Mouse (Mus musculus) limb, embryonic 14.5 days (tissue): Measurements from ENCODE around the gene Prr12. TPM values are rescaled to one million over a fixed set of nuclear protein-coding genes. Genes with fewer than 3 reads are reported as not detected.
"Not testable (repeated sequence)": the region's sequence is repeated elsewhere in the genome, so short reads cannot be mapped to it uniquely, and the experiment has no call there.

Source experiments
- ATAC-seq: fragments of 200-750 bp; cut with Nextera tagmentation; 2 replicates; pipeline ENCODE4 v1.8.0; 2017; ENCODE audit warnings: low read depth, moderate number of reproducible peaks, moderate TSS enrichment; ENCODE audit not compliant: low FRiP score
- DNase-seq: peaks from one replicate; pipeline ENCODE4 v3.0.0-alpha.2; 2015; ENCODE audit warnings: low spot score
- H3K27ac ChIP-seq: fragments of 300-500 bp; sonication (generic); replicated peaks from 2 replicates; pipeline ENCODE4 v1.5.1; 2014; ENCODE audit warnings: low read depth, mild to moderate bottlenecking, low read length, moderate library complexity, mixed read lengths
- H3K27me3 ChIP-seq: fragments of 300-500 bp; sonication (generic); 2 replicates; pipeline ENCODE4 v1.6.1; 2014; ENCODE audit warnings: low read length, mixed read lengths; ENCODE audit not compliant: control insufficient read depth, insufficient read depth
- H3K36me3 ChIP-seq: fragments of 300-500 bp; sonication (generic); 2 replicates; pipeline ENCODE4 v1.6.1; 2014; ENCODE audit warnings: mild to moderate bottlenecking, low read length, moderate library complexity, mixed read lengths; ENCODE audit not compliant: control insufficient read depth, insufficient read depth
- H3K4me1 ChIP-seq: fragments of 300-500 bp; sonication (generic); 2 replicates; pipeline ENCODE4 v1.6.1; 2014; ENCODE audit warnings: antibody characterized with exemption, low read length, mixed read lengths; ENCODE audit not compliant: control insufficient read depth, insufficient read depth
- H3K4me2 ChIP-seq: fragments of 300-500 bp; sonication (generic); replicated peaks from 2 replicates; pipeline ENCODE4 v1.6.1; 2014; ENCODE audit warnings: low read depth, mild to moderate bottlenecking, low read length, moderate library complexity; ENCODE audit not compliant: severe bottlenecking
- H3K4me3 ChIP-seq: fragments of 300-500 bp; sonication (generic); replicated peaks from 2 replicates; pipeline ENCODE4 v1.5.1; 2014; ENCODE audit warnings: low read length
- H3K9ac ChIP-seq: fragments of 300-500 bp; sonication (generic); 2 replicates; pipeline ENCODE4 v1.6.1; 2014; ENCODE audit warnings: mild to moderate bottlenecking, low read depth, low read length, moderate library complexity; ENCODE audit not compliant: severe bottlenecking
- H3K9me3 ChIP-seq: fragments of 300-500 bp; sonication (generic); 2 replicates; pipeline ENCODE4 v1.6.1; 2016; ENCODE audit warnings: low read length; ENCODE audit not compliant: control insufficient read depth
- POLR2A ChIP-seq: fragments of 200-500 bp; IDR thresholded peaks from 2 replicates; pipeline ENCODE4 v1.8.0; 2012; ENCODE audit warnings: inconsistent platforms, mild to moderate bottlenecking, moderate library complexity, borderline replicate concordance; ENCODE audit not compliant: insufficient read depth, insufficient read length; ENCODE audit errors: extremely low read depth
- WGBS: fragments of 180-500 bp; shearing (Covaris S2); extraction: QIAGEN DNeasy Blood & Tissue Kit; methylation state at CpG from one replicate; pipeline ENCODE4 v1.1.7; 2014; 5-methylcytosine and 5-hydroxymethylcytosine counted together
- polyA plus RNA-seq, 2 experiments: library from polyadenylated mRNA; depleted of rRNA in 1 of 2; stranded (reverse) in 1 of 2; unstranded in 1 of 2; fragments of >200 nt; fragmentation: Nextera tagmentation in 1 of 2; extraction: Ambion mirVana in 1 of 2; gene quantifications; 2 replicates each; pipeline versions ENCODE4 v1.2.1 to v1.2.3; 2012 to 2014

The Prr12 gene
- polyA plus RNA-seq, 2 experiments = 16.0 to 25.2 TPM

DNA sequence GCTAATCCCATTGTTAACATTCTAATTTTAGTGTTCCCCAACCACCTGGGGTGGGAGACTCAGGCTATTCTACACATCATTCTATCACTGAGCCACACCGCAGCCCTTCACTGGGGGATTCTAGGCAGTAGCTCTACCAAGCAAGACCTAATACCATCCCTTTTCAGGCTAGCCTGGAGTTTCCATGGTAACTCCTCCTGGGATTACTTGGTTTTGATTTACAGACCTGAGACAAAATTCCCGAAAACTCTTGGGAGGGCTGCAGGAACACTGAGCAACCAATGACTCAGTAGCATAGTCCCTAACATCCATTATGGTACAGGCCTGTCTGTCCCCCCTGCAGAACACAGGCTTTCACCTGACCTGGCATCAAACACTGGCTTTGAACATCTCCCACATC, 26.4 kb downstream of the Prr12 start:
- no peak for ATAC-seq
- WGBS = 51% methylated on average over 2 of the region's 2 CpGs
- no peak for DNase-seq

DNA sequence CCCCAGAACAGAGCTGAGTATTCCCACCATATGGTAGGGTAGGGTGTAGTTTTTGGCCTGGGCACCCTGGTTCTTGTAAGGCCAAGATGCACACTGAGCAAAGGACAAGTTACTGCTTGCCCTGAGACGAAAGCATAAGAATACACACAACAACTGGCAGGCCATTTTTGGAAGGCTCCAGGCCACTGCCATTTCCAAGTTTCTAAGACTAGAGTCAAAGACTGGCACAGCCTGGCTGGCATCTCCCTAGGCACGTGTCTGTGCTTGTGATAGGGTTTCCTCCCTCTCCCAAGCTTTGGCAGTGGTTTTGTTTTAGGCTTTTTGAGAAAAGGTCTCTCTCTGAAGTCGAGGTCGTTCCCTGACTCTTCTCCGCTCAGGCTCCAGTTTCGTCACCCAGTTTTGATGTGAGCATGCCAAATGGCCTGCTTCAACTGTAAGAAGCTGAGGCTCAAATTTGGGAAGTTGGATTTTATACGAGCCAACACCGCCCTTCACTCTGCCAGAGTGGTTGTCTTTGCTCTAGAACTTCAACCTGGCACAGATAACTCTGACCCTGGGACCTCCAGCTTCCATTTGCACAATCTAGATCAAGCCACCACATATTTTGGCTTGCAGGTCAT, 27.0 kb downstream of the Prr12 start:
- no peaks in the 10 kb centered on the region for H3K27me3 ChIP-seq
- peaks cover 44% of the 10 kb centered on the region for H3K36me3 ChIP-seq
- no peak overlapping the region for H3K4me3 ChIP-seq
- H3K4me2 ChIP-seq = no peak overlapping the region
- H3K4me1 ChIP-seq = no peaks in the 10 kb centered on the region
- H3K27ac ChIP-seq = no peak overlapping the region
- 70% methylated on average over 8 of the region's 8 CpGs for WGBS
- TF ChIP-seq POLR2A = no peak
- no peaks in the 10 kb centered on the region for H3K9me3 ChIP-seq
- DNase-seq = no peak
- no peak overlapping the region for H3K9ac ChIP-seq
- ATAC-seq = no peak

More for the DNA sequence above, 26.4 kb downstream of the Prr12 start:
- TF ChIP-seq POLR2A = no peak
- H3K9ac ChIP-seq = no peak overlapping the region
- no peaks in the 10 kb centered on the region for H3K4me1 ChIP-seq
- H3K36me3 ChIP-seq = peaks cover 49% of the 10 kb centered on the region
- H3K4me3 ChIP-seq = no peak overlapping the region
- H3K9me3 ChIP-seq = no peaks in the 10 kb centered on the region
- no peaks in the 10 kb centered on the region for H3K27me3 ChIP-seq
- H3K4me2 ChIP-seq = no peak overlapping the region
- no peak overlapping the region for H3K27ac ChIP-seq

DNA sequence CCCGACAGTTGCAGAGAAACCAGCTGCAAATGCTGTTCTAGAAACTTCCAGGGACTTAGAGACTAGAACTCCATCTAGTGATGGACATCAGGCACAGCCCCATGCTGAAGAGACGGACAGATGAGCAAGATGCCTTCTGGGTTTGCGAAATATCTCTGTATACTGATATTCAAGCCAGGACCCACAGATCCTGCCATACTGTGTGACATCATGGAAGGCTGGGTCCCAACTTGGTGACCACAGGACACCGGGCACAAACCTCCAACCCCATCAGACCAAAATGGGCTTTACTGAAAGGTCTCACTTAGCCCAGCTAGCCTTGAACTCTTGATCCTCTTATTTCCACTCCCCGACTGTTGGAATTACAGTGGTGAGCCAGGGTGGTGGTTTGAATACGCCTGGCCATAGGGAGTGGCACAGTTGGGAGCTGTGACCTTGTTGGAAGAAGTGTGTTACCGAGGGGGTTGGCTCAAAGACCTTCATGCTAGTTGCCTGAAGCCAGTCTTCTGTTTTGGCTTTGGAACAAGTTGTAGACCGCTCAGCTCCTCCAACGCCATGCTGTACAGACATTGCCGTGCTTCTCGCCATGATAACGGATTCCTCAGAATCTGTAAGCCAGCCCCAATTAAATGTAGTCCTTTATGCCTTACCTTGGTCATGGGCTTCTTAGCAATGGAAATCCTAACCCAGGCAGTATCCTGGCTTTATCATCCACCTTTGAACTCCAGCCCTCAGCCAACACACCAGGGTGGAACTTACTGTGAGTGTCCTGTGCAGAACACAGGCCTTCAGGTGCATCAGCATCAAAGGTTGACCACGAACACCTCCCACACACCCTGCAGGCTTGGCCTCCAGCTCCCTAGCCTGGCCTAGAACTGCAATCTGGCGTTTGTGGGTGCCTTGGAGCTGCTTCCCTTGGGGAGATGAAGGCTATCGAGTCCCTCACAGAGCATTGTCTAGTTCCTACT, 28.1 kb downstream of the Prr12 start:
- ATAC-seq = no peak
- H3K9ac ChIP-seq = no peak overlapping the region
- no peaks in the 10 kb centered on the region for H3K4me1 ChIP-seq
- no peaks in the 10 kb centered on the region for H3K27me3 ChIP-seq
- H3K36me3 ChIP-seq = peaks cover 32% of the 10 kb centered on the region
- no peak for DNase-seq
- H3K27ac ChIP-seq = no peak overlapping the region
- WGBS = 89% methylated on average over 15 of the region's 15 CpGs
- H3K4me2 ChIP-seq = no peak overlapping the region
- H3K9me3 ChIP-seq = no peaks in the 10 kb centered on the region
- H3K4me3 ChIP-seq = no peak overlapping the region
- TF ChIP-seq POLR2A = no peak

DNA sequence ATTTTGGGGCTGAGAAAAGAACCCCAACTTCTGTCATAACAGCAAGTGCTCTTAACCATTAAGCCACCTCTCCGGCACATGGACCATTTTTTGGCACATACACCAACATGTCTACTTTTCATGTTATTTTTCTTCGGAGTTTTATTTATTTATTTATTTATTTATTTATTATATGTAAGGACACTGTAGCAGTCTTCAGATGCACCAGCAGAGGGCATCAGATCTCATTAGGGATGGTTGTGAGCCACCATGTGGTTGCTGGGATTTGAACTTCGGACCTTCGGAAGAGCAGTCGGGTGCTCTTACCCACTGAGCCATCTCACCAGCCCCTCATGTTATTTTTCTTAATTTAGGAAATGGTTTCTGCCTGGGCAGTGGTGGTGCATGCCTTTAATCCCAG, 29.0 kb downstream of the Prr12 start:
- H3K27ac ChIP-seq, H3K4me1 ChIP-seq, H3K9me3 ChIP-seq, ATAC-seq, H3K4me3 ChIP-seq, H3K27me3 ChIP-seq, H3K9ac ChIP-seq, DNase-seq, H3K4me2 ChIP-seq: not testable (repeated sequence)
- peaks cover 24% of the 10 kb centered on the region for H3K36me3 ChIP-seq
- WGBS = 77% methylated on average over 5 of the region's 5 CpGs

DNA sequence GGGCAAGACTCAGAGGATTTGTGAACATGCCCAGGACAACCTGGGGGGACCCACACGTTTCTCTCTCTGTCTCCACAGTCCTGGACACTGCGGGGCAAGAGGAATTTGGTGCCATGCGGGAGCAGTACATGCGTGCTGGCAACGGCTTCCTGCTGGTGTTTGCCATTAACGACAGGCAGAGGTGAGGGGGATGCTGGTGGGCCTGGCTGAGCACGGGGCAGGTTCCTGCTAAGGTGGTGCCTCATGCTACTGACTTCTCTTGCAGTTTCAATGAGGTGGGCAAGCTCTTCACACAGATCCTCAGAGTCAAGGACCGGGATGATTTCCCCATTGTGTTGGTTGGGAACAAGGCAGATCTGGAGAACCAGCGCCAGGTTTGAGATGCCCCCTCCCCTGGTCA, 32.5 kb downstream of the Prr12 start:
- H3K36me3 ChIP-seq = no peaks in the 10 kb centered on the region
- H3K4me1 ChIP-seq = peaks cover 11% of the 10 kb centered on the region
- 58% methylated on average over 8 of the region's 9 CpGs for WGBS
- no peak overlapping the region for H3K4me2 ChIP-seq
- H3K27ac ChIP-seq = no peak overlapping the region
- H3K9me3 ChIP-seq = no peaks in the 10 kb centered on the region
- H3K9ac ChIP-seq = no peak overlapping the region
- ATAC-seq (no peak), DNase-seq (no peak)
- no peak overlapping the region for H3K4me3 ChIP-seq
- TF ChIP-seq POLR2A = no peak
- no peaks in the 10 kb centered on the region for H3K27me3 ChIP-seq
